Mouse (Mus musculus): ENCODE data around the gene Olfr202.
"Not testable (repeated sequence)": the region's sequence is repeated elsewhere in the genome, so short reads cannot be mapped to it uniquely, and the experiment has no call there.

Gene Olfr202

GRCm38 (mm10) chr16:59286693-59287092 is at the start of gene Olfr202:
TSS of gene Olfr202 (minus strand) at chr16:59286793.
- DNase-seq (ENCODE audit: low spot score in 2 of 2): no peak

DNA sequence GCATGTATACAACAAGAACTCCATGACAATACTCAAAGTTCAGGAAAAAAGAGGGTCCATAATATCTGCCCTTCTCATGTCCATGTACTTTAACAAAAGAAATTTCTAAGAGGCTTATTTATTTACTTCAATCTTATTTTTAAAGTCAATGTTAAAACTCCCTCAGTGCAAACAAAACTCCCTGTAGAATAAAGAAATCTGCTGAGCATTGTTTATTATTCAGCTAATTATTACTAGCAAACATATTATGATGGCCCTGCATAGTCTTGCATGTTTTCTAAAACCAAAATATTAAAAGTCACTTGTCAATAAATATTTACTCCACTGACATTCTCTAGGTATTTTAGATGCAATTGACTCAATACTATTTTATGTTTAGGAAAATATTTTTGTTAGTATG is 44.4 kb upstream of the Olfr202 start, which contains the start of gene Olfr205:
TSS of gene Olfr205 (minus strand) at position 101 of the 400 bp plus-strand sequence.
- no peak for DNase-seq (ENCODE audit: low spot score in 2 of 2)

- DNase-seq (ENCODE audit: low spot score in 2 of 2): not testable (repeated sequence)
Observed at GRCm38 (mm10) chr16:59323262-59323661, 36.7 kb upstream of the Olfr202 start.

DNA sequence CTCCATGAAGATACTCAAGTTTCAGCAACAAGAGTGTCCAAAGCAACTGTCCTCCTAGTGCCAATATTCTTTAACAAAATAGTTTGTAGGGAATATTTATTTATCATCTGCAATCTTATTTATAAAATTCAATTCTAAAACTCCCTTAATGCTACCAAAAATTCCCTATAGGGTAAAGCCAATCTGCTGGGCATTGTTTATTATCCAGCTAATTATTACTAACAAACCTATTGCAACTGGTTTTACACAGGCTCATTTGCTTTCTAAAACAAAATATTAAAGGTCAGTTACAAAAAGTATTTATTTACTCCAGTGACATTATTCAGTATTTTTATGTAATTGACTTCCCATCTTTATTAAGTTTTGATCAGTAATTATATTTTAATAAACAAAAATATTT is 31.6 kb upstream of the Olfr202 start, which contains the start of gene Olfr204:
TSS of gene Olfr204 (minus strand) at position 101 of the 400 bp plus-strand sequence.
- no peak for DNase-seq (ENCODE audit: low spot score in 2 of 2)

GRCm38 (mm10) chr16:59298581-59298980 is 12.0 kb upstream of the Olfr202 start, which contains the start of gene Olfr203:
TSS of gene Olfr203 (plus strand) at chr16:59298881.
- DNase-seq (ENCODE audit: low spot score in 2 of 2): no peak

DNA sequence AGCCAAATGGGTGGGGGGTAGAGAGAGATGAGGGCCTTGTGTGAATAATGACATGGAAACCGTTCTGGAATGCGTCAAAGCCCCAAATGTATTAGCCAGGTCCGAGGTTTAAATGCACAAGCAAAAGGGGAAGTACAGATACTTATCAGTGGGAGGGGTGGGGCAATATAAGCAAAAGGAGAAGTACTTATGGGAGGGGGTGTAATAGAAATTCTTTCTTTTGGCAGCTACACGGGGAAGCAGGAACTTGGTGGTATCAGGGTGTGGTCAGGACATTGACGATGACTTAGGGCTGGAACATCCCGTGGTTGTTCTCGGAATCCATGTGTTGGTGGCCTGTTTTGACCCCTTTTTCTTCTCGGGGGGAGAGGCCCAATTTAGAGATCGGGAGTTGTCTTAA is 983 bp upstream of the Olfr202 start:
- not testable (repeated sequence) for DNase-seq (ENCODE audit: low spot score in 2 of 2)

DNA sequence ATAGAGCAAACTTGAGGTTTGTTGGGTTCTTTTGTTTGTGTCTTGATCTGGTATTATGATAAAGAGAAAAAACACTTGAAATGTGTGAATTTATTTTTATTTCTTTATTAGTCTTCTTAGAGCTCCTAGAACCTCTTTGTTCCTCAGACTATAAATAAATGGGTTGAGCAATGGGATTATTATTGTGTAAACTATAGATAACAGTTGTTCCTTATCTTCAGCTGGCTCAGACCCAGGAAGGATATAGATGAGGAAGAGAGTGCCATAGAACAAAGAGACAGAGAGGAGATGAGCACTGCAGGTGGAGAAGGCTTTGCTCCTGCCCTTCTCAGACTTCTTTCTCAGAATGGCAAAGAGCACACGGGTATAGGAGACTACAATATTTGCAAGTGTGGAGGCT is 3.1 kb downstream of the Olfr202 start:
- DNase-seq (ENCODE audit: low spot score in 2 of 2): no peak

GRCm38 (mm10) chr16:59280542-59280941 is 6.1 kb downstream of the Olfr202 start:
- DNase-seq (ENCODE audit: low spot score in 2 of 2): no peak

DNA sequence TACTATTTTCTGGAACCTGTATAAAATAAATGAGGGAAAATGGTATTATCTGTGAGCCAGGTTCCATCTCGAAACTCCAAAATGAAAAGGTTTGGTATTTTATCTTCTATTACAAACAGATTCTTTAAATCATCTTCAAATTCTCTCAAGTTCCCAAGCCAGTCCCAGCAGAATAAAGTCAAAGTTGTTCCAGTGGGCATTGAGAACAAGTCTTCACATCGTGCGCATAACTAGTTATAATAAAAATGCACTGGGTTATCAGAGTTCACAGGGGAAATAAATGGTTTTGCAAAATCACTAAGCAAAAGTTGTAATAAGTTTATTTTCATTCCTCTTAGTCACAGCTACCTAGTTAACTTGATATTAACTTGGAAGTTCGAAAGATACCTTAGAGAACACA is 14.1 kb downstream of the Olfr202 start, which contains the start of gene Olfr201:
TSS of gene Olfr201 (minus strand) at position 101 of the 400 bp plus-strand sequence.
- DNase-seq (ENCODE audit: low spot score in 2 of 2): not testable (repeated sequence)

GRCm38 (mm10) chr16:59269097-59269496 is 17.5 kb downstream of the Olfr202 start:
- not testable (repeated sequence) for DNase-seq (ENCODE audit: low spot score in 2 of 2)

- no peak for DNase-seq (ENCODE audit: low spot score in 2 of 2)
Observed at GRCm38 (mm10) chr16:59249684-59250083, 36.9 kb downstream of the Olfr202 start.

Measured in spleen, postnatal 36 days (tissue).